Mouse (Mus musculus) kidney, postnatal 10 days (tissue): ENCODE measurements around the gene Rims3.

Source experiments
- DNase-seq: peaks from one replicate; pipeline ENCODE4 v3.0.0; 2021; ENCODE audit warnings: mixed read lengths

Gene Rims3

GRCm38 (mm10) chr4:120855360-120856060 is 894 bp downstream of the Rims3 start:
- no peak for DNase-seq

GRCm38 (mm10) chr4:120856376-120856775 is 1.8 kb downstream of the Rims3 start:
- DNase-seq: no peak

- DNase-seq: no peak
Measured at GRCm38 (mm10) chr4:120859865-120860264, 5.2 kb downstream of the Rims3 start.

- peak; percentile 79 for DNase-seq
Measured at GRCm38 (mm10) chr4:120866211-120866610, 11.6 kb downstream of the Rims3 start.

GRCm38 (mm10) chr4:120868246-120868645 is 13.6 kb downstream of the Rims3 start:
- no peak for DNase-seq

- DNase-seq: no peak
Measured at GRCm38 (mm10) chr4:120868988-120869387, 14.4 kb downstream of the Rims3 start.

GRCm38 (mm10) chr4:120870262-120870748 is 15.7 kb downstream of the Rims3 start:
- DNase-seq: no peak

GRCm38 (mm10) chr4:120875961-120876360 is 21.3 kb downstream of the Rims3 start:
- no peak for DNase-seq

GRCm38 (mm10) chr4:120878728-120879127 is 24.1 kb downstream of the Rims3 start:
- DNase-seq: no peak

- DNase-seq: no peak
Measured at GRCm38 (mm10) chr4:120879386-120879785, 24.8 kb downstream of the Rims3 start.

GRCm38 (mm10) chr4:120880731-120881432 is 26.3 kb downstream of the Rims3 start:
- no peak for DNase-seq

GRCm38 (mm10) chr4:120882002-120882625 is 27.5 kb downstream of the Rims3 start:
- DNase-seq: no peak

- DNase-seq: no peak
Measured at GRCm38 (mm10) chr4:120885208-120886120, 30.8 kb downstream of the Rims3 start.

GRCm38 (mm10) chr4:120886131-120886530 is 31.5 kb downstream of the Rims3 start:
- no peak for DNase-seq

GRCm38 (mm10) chr4:120886811-120887210 is 32.2 kb downstream of the Rims3 start:
- DNase-seq: no peak

GRCm38 (mm10) chr4:120887381-120888112 is 32.9 kb downstream of the Rims3 start:
- peak; percentile 70 for DNase-seq

- DNase-seq: no peak
Measured at GRCm38 (mm10) chr4:120888884-120889283, 34.3 kb downstream of the Rims3 start.

- no peak for DNase-seq
Measured at GRCm38 (mm10) chr4:120890754-120891440, 36.3 kb downstream of the Rims3 start.

GRCm38 (mm10) chr4:120891960-120892359 is 37.3 kb downstream of the Rims3 start:
- no peak for DNase-seq

GRCm38 (mm10) chr4:120892516-120892915 is 37.9 kb downstream of the Rims3 start:
- DNase-seq: no peak
